Comparison of ENCODE assay signal across 12 mouse cellular contexts in the genomic region with DNA sequence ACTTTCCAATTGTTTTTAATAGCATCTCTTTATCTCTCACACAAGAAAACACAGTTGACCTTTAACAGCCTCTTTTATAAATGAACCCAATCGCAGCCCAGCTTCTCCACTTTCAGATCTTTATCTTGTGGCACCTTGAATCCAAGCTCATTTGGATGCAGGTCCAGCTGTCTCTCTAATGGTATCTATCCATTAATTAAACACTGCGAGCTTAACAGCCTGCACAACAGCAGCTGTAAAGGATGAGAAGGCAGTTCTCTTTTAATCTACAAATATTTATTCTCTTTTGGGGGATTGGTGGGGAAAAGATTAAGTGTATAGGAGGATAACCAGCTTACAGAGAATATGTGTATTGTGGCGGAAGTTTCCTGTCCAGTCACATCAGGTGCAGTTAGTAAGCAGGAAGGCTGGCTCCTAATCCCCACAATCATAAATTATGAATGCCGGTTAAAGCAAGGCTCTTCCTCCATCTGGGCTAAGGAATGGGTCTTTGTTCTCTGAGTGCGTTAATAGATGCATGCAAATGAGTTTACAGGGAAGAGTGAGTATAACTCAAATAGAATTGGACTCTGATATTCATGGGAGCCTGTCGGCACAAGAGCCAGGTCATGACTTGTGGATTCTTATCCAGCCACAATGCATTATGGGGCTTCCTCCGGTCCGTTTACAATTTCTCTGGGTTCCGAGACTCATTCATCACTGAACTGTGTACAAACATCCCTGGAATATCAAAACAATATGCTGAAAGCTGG.
DNase-seq lines count a peak whose midpoint lies in the region; ATAC-seq and TF ChIP-seq lines count a peak whose summit lies in the region.
"Had no signal": no experiment of that assay in that cellular context is flagged by ENCODE, and none has a peak within 500 bp of the region (broad histone marks: within the 10 kb centered on the region; RNA-seq: fewer than 3 reads in every experiment).

No protein-coding gene starts in this region.

- WGBS in lung, embryonic 15.5 days: 23% methylated on average over 9 of the region's 9 CpGs
- 30% methylated on average over 9 of the region's 9 CpGs for WGBS in lung, adult 2 months
- 10% methylated on average over 9 of the region's 9 CpGs for WGBS in forebrain, postnatal 0 days
- 12% methylated on average over 9 of the region's 9 CpGs for whole genome bisulfite sequencing in neural tube, embryonic 14.5 days

- H3K9me3 ChIP-seq in lung, embryonic 15.5 days: no peaks in the 10 kb centered on the region
- no peaks in the 10 kb centered on the region for H3K9me3 ChIP-seq in forebrain, postnatal 0 days (ENCODE audit: low read length)
- H3K9me3 ChIP-seq in neural tube, embryonic 14.5 days (ENCODE audit: control insufficient read depth, low read length): no peaks in the 10 kb centered on the region

- no peak for DNase-seq in lung, adult 2 months
- peak; percentile 41 for DNase-seq in forebrain, postnatal 0 days
- DNase-seq in lung, postnatal 36 days: peak; percentile 18
- DNase-seq in right cerebral cortex, postnatal 4 days: no peak
- no peak for DNase-seq in frontal cortex, postnatal 25 days (ENCODE audit: low spot score in 2 of 2)
- DNase-seq in layer of hippocampus, adult 9-11 months: no peak
- DNase-seq: cerebellum, adult 9-10 months; gastrocnemius, postnatal 14 days; liver; right cerebral cortex, postnatal 14 days had no signal

- no peak overlapping the region for H3K27ac ChIP-seq in lung, embryonic 15.5 days
- H3K27ac ChIP-seq in forebrain, postnatal 0 days (ENCODE audit: low read depth, low read length): no peak overlapping the region
- H3K27ac ChIP-seq in neural tube, embryonic 14.5 days (ENCODE audit: low read depth, low read length): peak overlapping the region; percentile 56

- peak; percentile 23; the same call in 1 of the 2 replicates for ATAC-seq in lung, embryonic 15.5 days (ENCODE audit: borderline replicate concordance, extremely low read depth, low FRiP score, low TSS enrichment)
- peak; percentile 74 for ATAC-seq in forebrain, postnatal 0 days
- peak; percentile 88 for ATAC-seq in neural tube, embryonic 14.5 days (ENCODE audit: low read depth)

- no peak for TF ChIP-seq CTCF in lung, adult 2 months (IDR thresholded peaks at IDR 0.05; ENCODE audit: insufficient read depth, low read length)
- no peak for TF ChIP-seq CTCF in forebrain, postnatal 0 days (IDR thresholded peaks at IDR 0.05; ENCODE audit: low read depth)

- TF ChIP-seq POLR2A in lung, adult 2 months (IDR thresholded peaks at IDR 0.05; ENCODE audit: borderline replicate concordance, extremely low read depth, low read depth, low read length): no peak

- H3K36me3 ChIP-seq in lung, embryonic 15.5 days: no peaks in the 10 kb centered on the region
- no peaks in the 10 kb centered on the region for H3K36me3 ChIP-seq in forebrain, postnatal 0 days (ENCODE audit: insufficient read depth)
- no peaks in the 10 kb centered on the region for H3K36me3 ChIP-seq in neural tube, embryonic 14.5 days (ENCODE audit: control insufficient read depth, insufficient read depth, low read length)

- H3K9ac ChIP-seq in lung, embryonic 15.5 days: no peak overlapping the region
- peak overlapping the region; percentile 7; the same call in 1 of the 2 replicates for H3K9ac ChIP-seq in forebrain, postnatal 0 days
- H3K9ac ChIP-seq in neural tube, embryonic 14.5 days (replicated peaks; ENCODE audit: low read depth, low read length): no peak overlapping the region

- H3K27me3 ChIP-seq in lung, embryonic 15.5 days: no peaks in the 10 kb centered on the region
- no peaks in the 10 kb centered on the region for H3K27me3 ChIP-seq in forebrain, postnatal 0 days (ENCODE audit: insufficient read depth, low read length)
- no peaks in the 10 kb centered on the region for H3K27me3 ChIP-seq in neural tube, embryonic 14.5 days (ENCODE audit: control insufficient read depth, insufficient read depth, low read length)

- H3K4me1 ChIP-seq in lung, embryonic 15.5 days: peaks cover 25% of the 10 kb centered on the region
- H3K4me1 ChIP-seq in lung, adult 2 months (ENCODE audit: control insufficient read depth, insufficient read depth, low read length): no peaks in the 10 kb centered on the region; the same call in 1 of the 2 replicates
- H3K4me1 ChIP-seq in forebrain, postnatal 0 days (ENCODE audit: insufficient read depth): 0 out of 2 replicates have a peak, but pooled peaks cover 7% of the 10 kb centered on the region
- peaks cover 16% of the 10 kb centered on the region for H3K4me1 ChIP-seq in neural tube, embryonic 14.5 days (ENCODE audit: control insufficient read depth, insufficient read depth, low read length)

- no peak overlapping the region for H3K4me2 ChIP-seq in lung, embryonic 15.5 days
- peak overlapping the region; percentile 21 for H3K4me2 ChIP-seq in forebrain, postnatal 0 days (ENCODE audit: low read depth)
- peak overlapping the region; percentile 36; the same call in 1 of the 2 replicates for H3K4me2 ChIP-seq in neural tube, embryonic 14.5 days (ENCODE audit: low read depth, low read length)

- H3K4me3 ChIP-seq in lung, embryonic 15.5 days: no peak overlapping the region
- H3K4me3 ChIP-seq in lung, adult 2 months (replicated peaks; ENCODE audit: extremely low read depth, low read depth, low read length): no peak overlapping the region
- H3K4me3 ChIP-seq in forebrain, postnatal 0 days (ENCODE audit: low read depth, low read length): no peak overlapping the region
- H3K4me3 ChIP-seq in neural tube, embryonic 14.5 days (ENCODE audit: low read depth, low read length): no peak overlapping the region

Comparison
In these comparisons a context has a peak if more than half of its experiments do, and no peak if none do; other contexts are left out.
1. DNase-seq: peak in forebrain, postnatal 0 days (single experiment) and lung, postnatal 36 days (single experiment); none in lung, adult 2 months (single experiment), right cerebral cortex, postnatal 4 days (single experiment), frontal cortex, postnatal 25 days (0 of 2) and layer of hippocampus, adult 9-11 months (single experiment).
2. ATAC-seq: peak in every context shown above with its lines; median percentile 88 in neural tube, embryonic 14.5 days; 74 in forebrain, postnatal 0 days; 23 in lung, embryonic 15.5 days.